Mouse (Mus musculus) spleen, adult 2 months (tissue): ENCODE results near the gene Acss1.

Source experiments
- CTCF ChIP-seq: fragments of 200-500 bp; IDR thresholded peaks from 2 replicates; pipeline ENCODE4 v1.5.1; 2011; ENCODE audit warnings: mild to moderate bottlenecking, inconsistent platforms; ENCODE audit not compliant: insufficient read depth, insufficient read length, insufficient replicate concordance; ENCODE audit errors: extremely low read depth
- POLR2A ChIP-seq: fragments of 200-500 bp; IDR thresholded peaks from 2 replicates; pipeline ENCODE4 v1.6.1; 2011; ENCODE audit warnings: low read depth, low read length, inconsistent platforms

DNA sequence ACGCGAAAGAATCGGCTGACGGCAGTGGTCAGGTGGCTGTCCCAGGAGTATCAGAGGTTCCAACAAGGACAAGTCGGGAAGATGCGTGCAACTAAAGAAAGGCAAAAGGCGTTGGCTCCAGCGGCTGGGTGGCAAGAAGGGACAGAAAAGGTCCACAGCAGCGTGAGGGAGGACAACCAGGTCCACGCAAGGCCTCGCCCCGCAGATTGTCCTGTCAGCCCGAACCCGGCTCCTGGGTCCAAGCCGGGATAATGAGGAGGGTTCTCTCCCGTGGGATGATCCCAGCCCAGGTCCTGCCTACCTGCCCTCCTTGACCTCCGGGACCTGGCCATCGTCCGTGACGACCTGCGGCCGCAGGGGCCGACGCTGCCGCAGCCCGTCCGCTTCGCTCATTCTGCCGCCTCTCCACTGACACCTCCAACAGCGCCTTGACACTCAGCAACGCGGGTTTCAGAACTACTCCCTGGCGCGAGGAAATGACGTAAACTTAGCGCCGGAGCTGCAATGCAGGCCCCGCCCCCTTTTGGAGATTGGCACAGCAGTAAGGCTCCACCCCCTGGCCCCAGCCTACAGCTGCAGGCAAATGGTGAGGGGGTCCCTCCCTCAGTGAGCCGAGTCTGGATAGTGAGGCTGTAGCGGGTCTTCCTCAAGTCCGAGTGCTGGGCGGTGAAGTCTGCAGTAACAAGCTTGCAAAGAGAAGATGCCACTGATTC is 60.1 kb downstream of the Acss1 start, which contains the start of gene Apmap:
- TF ChIP-seq CTCF, result no peak
- TF ChIP-seq POLR2A, result no peak
